ENCODE assay signal across 21 mouse cellular contexts in the genomic region with DNA sequence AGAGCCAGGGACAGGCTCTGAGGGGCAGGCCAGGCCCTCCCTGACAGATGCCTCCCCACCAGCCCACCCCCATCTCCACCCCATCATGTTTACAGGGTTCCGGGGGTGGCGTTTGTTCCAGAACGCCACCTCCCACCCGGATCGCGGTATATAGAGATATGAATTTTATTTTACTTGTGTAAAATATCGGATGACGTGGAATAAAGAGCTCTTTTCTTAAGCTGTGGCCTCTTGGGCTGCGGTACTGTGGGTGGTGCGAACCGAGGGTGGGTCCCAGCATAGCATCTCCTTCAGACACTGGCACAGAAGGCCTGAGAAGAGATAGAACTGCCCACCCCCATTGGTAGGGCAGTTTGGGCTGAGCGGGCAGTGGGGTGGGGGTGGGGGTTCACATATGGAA. TPM values are rescaled to one million over a fixed set of nuclear protein-coding genes. Genes with fewer than 3 reads are reported as not detected.
DNase-seq lines count a peak whose midpoint lies in the region; ATAC-seq and TF ChIP-seq lines count a peak whose summit lies in the region.
"Had no signal": no experiment of that assay in that cellular context is flagged by ENCODE, and none has a peak within 500 bp of the region (broad histone marks: within the 10 kb centered on the region; RNA-seq: fewer than 3 reads in every experiment).

No protein-coding gene starts in this region.

- H3K36me3 ChIP-seq in heart, embryonic 10.5 days, result no peaks in the 10 kb centered on the region
- no peaks in the 10 kb centered on the region for H3K36me3 ChIP-seq in limb, embryonic 10.5 days
- H3K36me3 ChIP-seq: heart, embryonic 13.5 days; liver, embryonic 12.5 days had no signal

- DNase-seq in cerebellum, adult 2 months, result no peak
- DNase-seq in cerebellum, adult 18-20 months, result no peak
- DNase-seq in heart, embryonic 10.5 days (ENCODE audit: low spot score), result no peak
- DNase-seq in heart, adult 11 months, result no peak
- peak; percentile 85 for DNase-seq in right cerebral cortex, adult 18-20 months
- no peak for DNase-seq in right cerebral cortex, postnatal 25 days
- no peak for DNase-seq in limb, embryonic 10.5 days (ENCODE audit: low spot score)
- DNase-seq: adrenal gland, postnatal 10 days; gastrocnemius, postnatal 14 days; heart, adult 18-20 months; heart, postnatal 14 days; kidney, postnatal 36 days; lung, adult 2 months; lung, postnatal 14 days; thymus, postnatal 14 days had no signal

- no peaks in the 10 kb centered on the region for H3K27me3 ChIP-seq in cerebellum, adult 2 months (ENCODE audit: control insufficient read depth, insufficient read depth, low read length)
- H3K27me3 ChIP-seq in heart, embryonic 10.5 days (ENCODE audit: insufficient read depth, poor library complexity, severe bottlenecking), result peaks cover 72% of the 10 kb centered on the region
- H3K27me3 ChIP-seq in limb, embryonic 10.5 days (ENCODE audit: low read depth, poor library complexity, severe bottlenecking), result peaks cover 49% of the 10 kb centered on the region
- H3K27me3 ChIP-seq: liver, embryonic 12.5 days had no signal

- H3K4me1 ChIP-seq in cerebellum, adult 2 months (ENCODE audit: control insufficient read depth, insufficient read depth, low read length), result peaks cover 82% of the 10 kb centered on the region
- H3K4me1 ChIP-seq in heart, embryonic 10.5 days, result peaks cover 64% of the 10 kb centered on the region
- H3K4me1 ChIP-seq in limb, embryonic 10.5 days, result peaks cover 83% of the 10 kb centered on the region

- no peak for ATAC-seq in monocyte, adult 5-6 weeks (replicated peaks; ENCODE audit: insufficient number of reproducible peaks, low FRiP score, low TSS enrichment, poor library complexity, severe bottlenecking)
- ATAC-seq: intestine, postnatal 0 days; liver, embryonic 12.5 days had no signal

- no peak for TF ChIP-seq POLR2A in cerebellum, adult 2 months (IDR thresholded peaks at IDR 0.05; ENCODE audit: borderline replicate concordance, insufficient read depth, low read length)

- no peak overlapping the region for H3K4me3 ChIP-seq in cerebellum, adult 2 months (replicated peaks; ENCODE audit: insufficient read depth, low read depth, low read length)
- no peak overlapping the region for H3K4me3 ChIP-seq in heart, embryonic 10.5 days
- H3K4me3 ChIP-seq in limb, embryonic 10.5 days, result no peak overlapping the region
- H3K4me3 ChIP-seq: heart, embryonic 13.5 days; limb, embryonic 12.5 days; liver, embryonic 12.5 days; midbrain, embryonic 12.5 days had no signal

- peak overlapping the region; percentile 56; the same call in 1 of the 2 replicates for H3K27ac ChIP-seq in cerebellum, adult 2 months (ENCODE audit: insufficient read depth, low read length)
- H3K27ac ChIP-seq in heart, embryonic 10.5 days, result peak overlapping the region; percentile 39; the same call in 1 of the 2 replicates
- H3K27ac ChIP-seq in limb, embryonic 10.5 days, result peak overlapping the region; percentile 48; the same call in 1 of the 2 replicates
- H3K27ac ChIP-seq: heart, embryonic 13.5 days; limb, embryonic 12.5 days; liver, embryonic 12.5 days; midbrain, embryonic 12.5 days had no signal

- 81% methylated on average over 12 of the region's 12 CpGs for WGBS in cerebellum, adult 2 months
- 90% methylated on average over 12 of the region's 12 CpGs for WGBS in heart, embryonic 10.5 days
- WGBS in limb, embryonic 10.5 days, result 93% methylated on average over 12 of the region's 12 CpGs

- no peaks in the 10 kb centered on the region for H3K9me3 ChIP-seq in heart, embryonic 10.5 days
- H3K9me3 ChIP-seq in limb, embryonic 10.5 days (replicated peaks), result no peaks in the 10 kb centered on the region
- H3K9me3 ChIP-seq: heart, embryonic 13.5 days; limb, embryonic 12.5 days; liver, embryonic 12.5 days; midbrain, embryonic 12.5 days had no signal

- TF ChIP-seq CTCF in cerebellum, adult 2 months (IDR thresholded peaks at IDR 0.05; ENCODE audit: borderline replicate concordance, insufficient read depth, low read depth, low read length), result no peak

RNA-seq across cellular contexts. Expression of a gene that starts 24.7 kb away (rescaled TPM):
- 82.9 and 97.4 TPM in 2 replicates for polyA plus RNA-seq in cerebellum, adult 2 months (2012; rRNA removed)
- polyA plus RNA-seq in heart, embryonic 10.5 days (2016; fragmentation: Nextera tagmentation; extraction: Ambion mirVana), result 0.31 and 0.79 TPM in 2 replicates
- 1.3 and 3.8 TPM in 2 replicates for polyA plus RNA-seq in limb, embryonic 10.5 days (2016; fragmentation: Nextera tagmentation; extraction: Ambion mirVana)
- 0.38 TPM in 1 of 3 replicates, not detected in the others for total RNA-seq in monocyte, adult 5-6 weeks (2017)

Comparison
In these comparisons a context has a peak if more than half of its experiments do, and no peak if none do; other contexts are left out.
1. RNA of a gene that starts 24.7 kb away (polyA plus RNA-seq): 82.9 to 97.4 TPM in cerebellum, adult 2 months; 1.3 to 3.8 TPM in limb, embryonic 10.5 days and 0.31 to 0.79 TPM in heart, embryonic 10.5 days; every median in the first group is over 10 times any median in the second.
2. Peak in every context shown above with its lines, with median percentiles within 50 percentile points of each other: H3K27ac ChIP-seq.